Mouse (Mus musculus): Measurements from ENCODE around the gene RPS10-NUDT3. TPM values are rescaled to one million over a fixed set of nuclear protein-coding genes. Genes with fewer than 3 reads are reported as not detected.
A peak's percentile ranks its signal among the peaks of the same experiment; 100 is the strongest.
"Not testable (repeated sequence)": the region's sequence is repeated elsewhere in the genome, so short reads cannot be mapped to it uniquely, and the experiment has no call there.

RPS10-NUDT3 gene
- polyA plus RNA-seq, 1 experiment from 2014 or later, result not detected

DNA sequence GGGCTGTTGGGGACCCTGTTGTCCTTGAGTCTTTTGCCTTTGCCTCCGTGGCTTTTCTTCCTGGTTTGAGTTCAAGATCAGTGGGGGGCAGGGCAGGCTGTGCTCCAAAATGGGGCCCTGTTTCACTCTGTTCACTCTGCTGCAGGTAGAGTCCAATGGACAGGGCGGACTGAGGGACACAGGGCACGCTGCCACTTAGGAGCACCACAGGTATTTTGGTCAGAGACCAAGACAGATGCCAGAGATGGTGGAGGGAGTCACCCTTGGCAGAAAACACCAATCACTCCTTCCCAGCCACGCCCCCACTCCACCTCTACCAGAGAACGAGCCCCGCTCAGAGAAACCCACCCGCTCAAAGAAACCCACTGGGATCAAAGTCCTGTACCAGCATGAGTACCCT lies 10.8 kb upstream of the RPS10-NUDT3 start:
- DNase-seq (ENCODE audit: low spot score) (no peak), ATAC-seq (ENCODE audit: insufficient number of reproducible peaks, low FRiP score, low TSS enrichment, low read depth) (no peak)
- H3K36me3 ChIP-seq (ENCODE audit: control insufficient read depth, insufficient read depth, low read length), result no peaks in the 10 kb centered on the region
- H3K9me3 ChIP-seq (ENCODE audit: control insufficient read depth, low read length), result no peaks in the 10 kb centered on the region
- H3K27me3 ChIP-seq (ENCODE audit: control insufficient read depth, insufficient read depth, low read length), result no peaks in the 10 kb centered on the region
- 44% methylated on average over 7 of the region's 7 CpGs for WGBS
- no peak overlapping the region for H3K4me2 ChIP-seq (ENCODE audit: low read depth, severe bottlenecking)
- no peak overlapping the region for H3K4me3 ChIP-seq (ENCODE audit: low read depth, low read length)
- H3K9ac ChIP-seq (ENCODE audit: low read length), result no peak overlapping the region
- H3K4me1 ChIP-seq (ENCODE audit: control insufficient read depth, insufficient read depth, low read length), result peaks cover 9% of the 10 kb centered on the region; the same call in 1 of the 2 replicates
- H3K27ac ChIP-seq (replicated peaks; ENCODE audit: low read depth, low read length), result no peak overlapping the region

DNA sequence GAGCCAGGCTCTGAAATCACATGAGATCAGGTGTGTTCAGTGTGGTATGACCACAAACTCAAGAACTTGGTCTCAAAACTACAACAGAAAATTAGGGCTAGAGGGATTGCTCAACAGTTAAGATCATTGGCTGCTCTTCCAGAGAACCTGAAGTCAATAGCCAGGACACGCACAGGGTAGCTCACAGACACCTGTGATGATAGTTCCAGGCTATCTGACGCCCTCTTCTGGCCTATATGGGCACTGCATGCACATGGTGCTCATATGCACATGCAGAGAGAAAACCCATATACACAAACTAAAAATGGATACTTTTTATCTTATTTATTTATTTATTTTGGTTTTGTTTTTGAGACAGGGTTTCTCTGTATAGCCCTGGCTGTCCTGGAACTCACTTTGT lies 9.6 kb upstream of the RPS10-NUDT3 start:
- no peak overlapping the region for H3K4me2 ChIP-seq (ENCODE audit: low read depth, severe bottlenecking)
- peaks cover 9% of the 10 kb centered on the region; the same call in 1 of the 2 replicates for H3K4me1 ChIP-seq (ENCODE audit: control insufficient read depth, insufficient read depth, low read length)

DNA sequence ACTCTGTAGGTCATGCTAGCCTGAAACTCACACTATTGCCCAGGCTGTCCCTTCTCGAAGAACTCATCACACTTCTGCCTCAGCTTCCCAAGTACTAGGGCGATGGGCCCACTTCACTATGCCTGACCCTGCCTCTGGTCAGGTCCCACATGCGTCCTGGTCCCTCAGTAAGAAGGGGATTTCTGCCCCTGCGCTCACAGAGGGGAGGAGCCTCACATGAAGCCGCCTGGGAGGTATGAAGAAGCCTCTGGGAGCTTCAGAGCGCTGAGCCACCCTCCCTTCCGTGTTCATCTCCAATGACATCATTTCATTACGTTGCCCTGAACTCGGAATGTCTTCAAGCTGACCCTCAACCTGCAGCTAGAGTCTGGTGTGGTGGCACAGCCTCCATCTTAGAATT lies 8.7 kb upstream of the RPS10-NUDT3 start:
- no peak overlapping the region for H3K27ac ChIP-seq (replicated peaks; ENCODE audit: low read depth, low read length)
- H3K4me3 ChIP-seq (ENCODE audit: low read depth, low read length), result no peak overlapping the region
- H3K9me3 ChIP-seq (ENCODE audit: control insufficient read depth, low read length), result no peaks in the 10 kb centered on the region
- H3K4me2 ChIP-seq (ENCODE audit: low read depth, severe bottlenecking), result no peak overlapping the region
- H3K4me1 ChIP-seq (ENCODE audit: control insufficient read depth, insufficient read depth, low read length), result peaks cover 9% of the 10 kb centered on the region; the same call in 1 of the 2 replicates
- H3K36me3 ChIP-seq (ENCODE audit: control insufficient read depth, insufficient read depth, low read length), result no peaks in the 10 kb centered on the region
- no peak for ATAC-seq (ENCODE audit: insufficient number of reproducible peaks, low FRiP score, low TSS enrichment, low read depth)
- DNase-seq (ENCODE audit: low spot score), result no peak
- 85% methylated on average over 9 of the region's 9 CpGs for WGBS
- no peak overlapping the region for H3K9ac ChIP-seq (ENCODE audit: low read length)
- no peaks in the 10 kb centered on the region for H3K27me3 ChIP-seq (ENCODE audit: control insufficient read depth, insufficient read depth, low read length)

More for the DNA sequence above, 9.6 kb upstream of the RPS10-NUDT3 start:
- Histone ChIP-seq H3K4me3 (ENCODE audit: low read depth, low read length) (no peak overlapping the region), H3K9me3 (ENCODE audit: control insufficient read depth, low read length) (no peaks in the 10 kb centered on the region), H3K36me3 (ENCODE audit: control insufficient read depth, insufficient read depth, low read length) (no peaks in the 10 kb centered on the region), H3K27me3 (ENCODE audit: control insufficient read depth, insufficient read depth, low read length) (no peaks in the 10 kb centered on the region), H3K9ac (ENCODE audit: low read length) (no peak overlapping the region), H3K27ac (replicated peaks; ENCODE audit: low read depth, low read length) (no peak overlapping the region)
- no peak for DNase-seq (ENCODE audit: low spot score)
- ATAC-seq (ENCODE audit: insufficient number of reproducible peaks, low FRiP score, low TSS enrichment, low read depth), result no peak
- 42% methylated on average over 2 of the region's 2 CpGs for WGBS

DNA sequence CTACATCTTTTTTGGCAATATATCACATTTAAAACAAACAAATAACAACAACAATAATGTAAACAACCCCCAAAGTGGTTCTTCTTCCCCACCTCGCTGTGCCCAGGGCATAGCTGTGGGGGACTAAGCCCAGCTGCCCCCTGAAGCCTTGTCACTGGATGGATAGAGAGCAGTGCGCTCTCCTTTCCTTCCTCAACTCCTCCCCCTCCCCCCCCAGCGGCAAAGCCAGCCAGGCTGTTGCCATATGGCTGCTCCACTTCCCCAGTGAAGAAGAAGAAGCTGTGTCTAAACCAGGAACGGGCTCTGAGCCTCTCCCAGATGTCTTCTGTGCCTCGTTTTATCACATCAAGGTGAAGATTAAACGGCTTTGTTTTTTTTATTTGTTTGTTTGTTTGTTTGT lies 8.1 kb upstream of the RPS10-NUDT3 start:
- Histone ChIP-seq H3K9ac (ENCODE audit: low read length) (no peak overlapping the region), H3K9me3 (ENCODE audit: control insufficient read depth, low read length) (no peaks in the 10 kb centered on the region), H3K4me2 (ENCODE audit: low read depth, severe bottlenecking) (no peak overlapping the region), H3K4me3 (ENCODE audit: low read depth, low read length) (no peak overlapping the region), H3K27me3 (ENCODE audit: control insufficient read depth, insufficient read depth, low read length) (no peaks in the 10 kb centered on the region), H3K36me3 (ENCODE audit: control insufficient read depth, insufficient read depth, low read length) (no peaks in the 10 kb centered on the region), H3K4me1 (ENCODE audit: control insufficient read depth, insufficient read depth, low read length) (peaks cover 9% of the 10 kb centered on the region; the same call in 1 of the 2 replicates), H3K27ac (replicated peaks; ENCODE audit: low read depth, low read length) (no peak overlapping the region)
- WGBS, result 19% methylated on average over 6 of the region's 6 CpGs
- DNase-seq (ENCODE audit: low spot score) (no peak), ATAC-seq (ENCODE audit: insufficient number of reproducible peaks, low FRiP score, low TSS enrichment, low read depth) (no peak)

DNA sequence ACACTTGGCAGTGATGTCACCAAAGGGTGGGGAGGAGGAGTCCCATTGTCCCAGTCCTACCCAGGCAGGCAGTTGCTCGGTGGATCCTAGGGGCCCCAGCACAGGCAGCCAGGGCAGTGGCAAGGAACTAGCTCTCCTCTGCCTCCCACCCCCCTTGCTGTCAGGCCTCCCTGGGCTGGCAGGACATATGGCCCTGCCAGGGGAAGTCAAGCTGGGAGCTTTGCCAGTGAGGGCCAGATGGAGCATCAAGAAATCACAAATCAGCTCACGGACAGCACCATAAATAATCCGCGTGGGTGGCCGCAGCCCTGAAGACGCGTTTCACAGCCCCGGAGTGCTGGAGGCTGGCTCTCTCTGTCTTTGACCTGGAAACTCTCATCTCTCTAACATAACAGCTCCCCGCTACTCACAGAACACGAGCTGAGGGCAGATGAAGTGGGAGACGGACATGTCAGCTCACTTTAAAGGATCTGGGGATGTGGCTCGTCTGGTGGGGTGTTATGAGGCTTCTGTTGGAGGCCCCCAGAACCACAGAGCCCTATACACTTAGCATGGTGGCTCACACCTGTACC lies 7.6 kb upstream of the RPS10-NUDT3 start:
- 5% methylated on average over 12 of the region's 12 CpGs for WGBS
- Histone ChIP-seq H3K36me3 (ENCODE audit: control insufficient read depth, insufficient read depth, low read length) (no peaks in the 10 kb centered on the region), H3K9me3 (ENCODE audit: control insufficient read depth, low read length) (no peaks in the 10 kb centered on the region), H3K4me1 (ENCODE audit: control insufficient read depth, insufficient read depth, low read length) (peaks cover 9% of the 10 kb centered on the region; the same call in 1 of the 2 replicates), H3K4me3 (ENCODE audit: low read depth, low read length) (no peak overlapping the region), H3K27me3 (ENCODE audit: control insufficient read depth, insufficient read depth, low read length) (no peaks in the 10 kb centered on the region), H3K4me2 (ENCODE audit: low read depth, severe bottlenecking) (no peak overlapping the region), H3K9ac (ENCODE audit: low read length) (peak overlapping the region; percentile 55), H3K27ac (replicated peaks; ENCODE audit: low read depth, low read length) (no peak overlapping the region)
- DNase-seq (ENCODE audit: low spot score) (no peak), ATAC-seq (ENCODE audit: insufficient number of reproducible peaks, low FRiP score, low TSS enrichment, low read depth) (no peak)

DNA sequence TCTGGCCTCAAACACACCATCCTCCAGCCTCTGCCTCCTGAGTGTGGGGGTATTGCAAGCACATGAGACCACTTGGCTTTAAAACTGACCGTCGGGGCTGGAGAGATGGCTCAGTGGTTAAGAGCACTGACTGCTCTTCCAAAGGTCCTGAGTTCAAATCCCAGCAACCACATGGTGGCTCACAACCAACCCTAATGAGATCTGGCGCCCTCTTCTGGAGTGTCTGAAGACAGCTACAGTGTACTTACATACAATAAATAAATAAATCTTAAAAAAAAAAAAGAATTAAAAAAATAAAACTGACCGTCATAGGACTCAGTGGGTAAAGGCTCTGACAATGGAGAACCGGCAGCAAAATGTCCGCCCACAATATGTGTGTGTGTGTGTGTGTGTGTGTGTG lies 4.8 kb upstream of the RPS10-NUDT3 start:
- not testable (repeated sequence) for H3K27ac ChIP-seq (replicated peaks; ENCODE audit: low read depth, low read length); ATAC-seq (ENCODE audit: insufficient number of reproducible peaks, low FRiP score, low TSS enrichment, low read depth); H3K27me3 ChIP-seq (ENCODE audit: control insufficient read depth, insufficient read depth, low read length); H3K4me2 ChIP-seq (ENCODE audit: low read depth, severe bottlenecking); H3K36me3 ChIP-seq (ENCODE audit: control insufficient read depth, insufficient read depth, low read length); H3K9me3 ChIP-seq (ENCODE audit: control insufficient read depth, low read length); H3K9ac ChIP-seq (ENCODE audit: low read length); H3K4me3 ChIP-seq (ENCODE audit: low read depth, low read length); DNase-seq (ENCODE audit: low spot score)
- WGBS, result 89% methylated on average over 6 of the region's 6 CpGs
- H3K4me1 ChIP-seq (ENCODE audit: control insufficient read depth, insufficient read depth, low read length), result peaks cover 15% of the 10 kb centered on the region; the same call in 1 of the 2 replicates

DNA sequence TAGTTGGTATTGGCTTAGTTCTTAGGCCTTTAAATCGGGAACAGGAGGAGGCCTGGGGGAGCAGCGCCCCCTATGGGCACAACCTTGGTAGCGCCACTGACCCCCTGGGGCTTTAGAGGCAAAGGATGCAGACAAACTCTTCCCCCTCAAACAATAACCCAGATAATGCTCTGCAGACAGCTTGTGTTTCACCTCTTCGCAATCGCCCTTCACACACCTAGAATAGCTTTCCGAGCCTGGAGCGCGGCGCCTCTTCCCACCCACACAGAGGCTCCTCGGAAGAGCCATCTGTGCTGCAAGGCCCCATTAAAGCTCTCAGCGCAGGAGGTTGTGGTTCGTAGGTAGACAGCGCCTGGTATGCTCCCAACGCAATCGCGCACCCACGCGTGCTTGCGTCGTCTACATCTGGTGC lies 3.9 kb upstream of the RPS10-NUDT3 start:
- ATAC-seq (ENCODE audit: insufficient number of reproducible peaks, low FRiP score, low TSS enrichment, low read depth) (no peak), DNase-seq (ENCODE audit: low spot score) (no peak)
- Histone ChIP-seq H3K9me3 (ENCODE audit: control insufficient read depth, low read length) (no peaks in the 10 kb centered on the region), H3K4me2 (ENCODE audit: low read depth, severe bottlenecking) (no peak overlapping the region), H3K27me3 (ENCODE audit: control insufficient read depth, insufficient read depth, low read length) (no peaks in the 10 kb centered on the region), H3K4me3 (ENCODE audit: low read depth, low read length) (no peak overlapping the region), H3K4me1 (ENCODE audit: control insufficient read depth, insufficient read depth, low read length) (peaks cover 16% of the 10 kb centered on the region), H3K36me3 (ENCODE audit: control insufficient read depth, insufficient read depth, low read length) (no peaks in the 10 kb centered on the region), H3K27ac (replicated peaks; ENCODE audit: low read depth, low read length) (no peak overlapping the region), H3K9ac (ENCODE audit: low read length) (no peak overlapping the region)
- WGBS, result 78% methylated on average over 20 of the region's 20 CpGs

DNA sequence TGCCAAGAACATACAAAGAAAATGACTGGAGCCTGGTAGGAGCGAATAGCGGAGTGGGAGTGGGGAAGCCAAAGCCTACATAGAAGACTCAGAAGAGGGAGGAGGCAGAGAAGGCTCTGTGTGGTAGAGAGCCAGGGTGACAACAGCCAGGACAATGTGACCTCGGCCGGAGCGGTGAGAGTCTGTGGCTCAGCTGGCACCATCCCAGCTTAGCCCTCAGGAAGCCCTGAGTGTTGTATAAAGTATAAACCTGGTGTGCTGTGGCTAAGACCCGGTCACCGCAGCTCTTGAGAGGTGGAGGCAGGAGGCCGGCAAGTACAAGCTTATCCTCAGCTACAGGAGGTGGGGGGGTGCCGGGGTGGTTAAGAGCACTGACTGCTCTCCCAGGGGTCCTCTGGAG lies 2.3 kb upstream of the RPS10-NUDT3 start:
- ATAC-seq (ENCODE audit: insufficient number of reproducible peaks, low FRiP score, low TSS enrichment, low read depth) (no peak), DNase-seq (ENCODE audit: low spot score) (no peak)
- H3K27me3 ChIP-seq (ENCODE audit: control insufficient read depth, insufficient read depth, low read length), result no peaks in the 10 kb centered on the region
- 78% methylated on average over 9 of the region's 9 CpGs for WGBS
- no peak overlapping the region for H3K4me3 ChIP-seq (ENCODE audit: low read depth, low read length)
- H3K27ac ChIP-seq (replicated peaks; ENCODE audit: low read depth, low read length), result no peak overlapping the region
- H3K4me1 ChIP-seq (ENCODE audit: control insufficient read depth, insufficient read depth, low read length), result peaks cover 16% of the 10 kb centered on the region
- H3K36me3 ChIP-seq (ENCODE audit: control insufficient read depth, insufficient read depth, low read length), result peaks cover 8% of the 10 kb centered on the region
- H3K9ac ChIP-seq (ENCODE audit: low read length), result no peak overlapping the region
- no peaks in the 10 kb centered on the region for H3K9me3 ChIP-seq (ENCODE audit: control insufficient read depth, low read length)
- H3K4me2 ChIP-seq (ENCODE audit: low read depth, severe bottlenecking), result no peak overlapping the region

Measured in limb, embryonic 11.5 days (tissue).